Mouse (Mus musculus) gastrocnemius, postnatal 14 days (tissue): ENCODE measurements at regions not wholly inside any gene's neighbourhood (a gene's known extent, or its start where the extent isn't known, plus 50 kb on each side); places are given as distances from the start of the nearest gene placed in this dataset.

ENCODE experiments used
- DNase-seq: peaks from one replicate; pipeline ENCODE4 v3.0.0; 2021; ENCODE audit warnings: mixed read lengths
- intact Hi-C: fragments of 180-260 bp; cut with DNase I; formaldehyde crosslinking; loops from one replicate; pipeline ENCODE4 v1.15.1; 2025; ENCODE audit warnings: low total_unique reads

GRCm38 (mm10) chr19:22015854-22016610, 122.8 kb upstream of the Trpm3 start:
- DNase-seq: no peak
- intact Hi-C loops: no loop called here

- no peak for DNase-seq
- intact Hi-C loops: no loop called here
These were observed 121.4 kb upstream of the Trpm3 start for GRCm38 (mm10) chr19:22017425-22017824.

- intact Hi-C loops: no loop called here
- DNase-seq: no peak
These were observed 111.3 kb upstream of the Trpm3 start for GRCm38 (mm10) chr19:22027577-22027976.

DNA sequence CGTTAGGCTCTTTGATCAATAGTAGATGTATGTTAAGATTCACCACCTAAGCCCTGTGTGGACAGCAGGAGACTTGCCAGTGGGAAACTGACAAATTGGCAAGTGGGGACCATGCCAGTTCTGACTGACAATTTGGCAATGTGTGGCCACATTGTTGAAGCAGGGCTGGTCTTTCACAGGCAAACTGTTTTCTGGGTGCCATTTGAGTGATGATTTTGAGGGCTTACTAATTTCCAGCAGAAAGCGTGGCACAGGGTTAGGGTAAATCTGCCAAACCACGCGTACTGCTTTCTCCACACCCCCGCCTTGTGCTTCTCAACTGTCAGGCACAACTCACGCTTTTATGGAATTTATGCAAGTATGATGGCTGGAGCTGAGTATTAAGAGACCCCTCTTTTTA, 91.2 kb upstream of the Trpm3 start:
- intact Hi-C loops: no loop called here
- DNase-seq: no peak

DNA sequence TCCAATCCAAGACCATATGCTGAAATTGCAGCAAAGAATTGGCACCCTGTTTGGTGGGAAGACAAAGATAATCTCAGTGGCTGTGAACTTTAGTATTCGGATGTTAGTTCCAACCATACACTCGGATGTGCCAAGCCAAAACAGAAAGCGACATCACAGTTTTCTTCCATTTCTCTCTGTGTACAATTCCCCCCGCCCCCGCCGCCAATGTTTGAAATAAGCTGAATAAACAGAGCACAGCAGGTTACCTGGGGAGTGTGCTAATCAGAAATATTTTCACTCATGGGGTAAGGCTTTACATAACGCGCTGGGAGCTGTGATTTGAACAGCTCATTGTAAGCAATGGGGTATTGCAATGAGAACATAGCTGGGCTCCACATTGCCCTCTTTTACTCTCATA, 72.5 kb upstream of the Trpm3 start:
- intact Hi-C loops: no loop called here
- DNase-seq: no peak

- no peak for DNase-seq
- intact Hi-C loops: no loop called here
These were observed 68.4 kb upstream of the Trpm3 start for GRCm38 (mm10) chr19:22070246-22071030.

- DNase-seq: no peak
- intact Hi-C loops: no loop called here
These were observed 67.1 kb upstream of the Trpm3 start for GRCm38 (mm10) chr19:22071701-22072100.

DNA sequence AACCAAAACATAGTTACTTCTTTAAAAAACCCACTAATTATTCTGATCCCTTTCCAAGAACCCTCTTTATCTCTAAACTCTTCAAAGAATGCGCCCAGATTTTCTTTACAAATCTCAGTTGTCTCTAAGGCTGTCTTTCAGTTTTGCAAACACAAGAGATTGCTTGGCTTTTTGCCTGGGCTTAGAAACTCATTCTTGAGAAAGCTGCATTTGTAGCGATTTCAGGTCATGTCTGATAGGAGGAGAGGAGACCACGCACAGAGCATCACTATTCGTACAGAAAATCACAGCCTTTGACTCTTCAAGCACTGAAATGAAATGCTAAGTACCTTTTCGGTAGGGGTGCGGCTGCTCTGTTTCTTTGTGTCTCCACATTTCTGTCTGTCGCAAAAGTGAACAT, 64.8 kb upstream of the Trpm3 start:
- intact Hi-C loops: no loop called here
- no peak for DNase-seq

DNA sequence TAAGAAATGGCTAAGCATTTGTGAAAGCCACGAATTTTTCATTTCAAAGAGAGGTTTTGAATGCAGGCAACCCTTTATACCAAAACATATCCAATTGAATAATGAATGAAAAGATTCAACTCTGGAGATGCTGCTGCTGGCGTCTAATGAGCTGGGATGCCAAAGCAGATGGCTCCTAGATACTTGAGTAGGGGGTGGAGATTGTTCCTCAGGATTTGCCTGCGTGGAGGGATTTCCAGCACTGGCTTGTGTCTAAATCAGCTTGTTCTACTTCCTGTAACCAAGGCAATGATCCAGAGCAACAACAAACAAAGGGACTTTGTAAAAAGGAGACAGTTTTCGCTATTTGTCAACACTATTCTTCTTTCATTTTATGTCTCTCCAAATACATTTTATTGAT, 57.4 kb upstream of the Trpm3 start:
- no peak for DNase-seq
- intact Hi-C loops: no loop called here
